Mouse (Mus musculus) lung, postnatal 0 days (tissue): ENCODE measurements around the gene Rap1b. TPM values are rescaled to one million over a fixed set of nuclear protein-coding genes. Genes with fewer than 3 reads are reported as not detected.

Source experiments
- ATAC-seq: fragments of 200-750 bp; cut with Nextera tagmentation; 2 replicates; pipeline ENCODE4 v1.8.0; 2017; ENCODE audit warnings: moderate library complexity
- DNase-seq: peaks from one replicate; pipeline ENCODE4 v3.0.0-alpha.2; 2016; ENCODE audit warnings: low spot score
- H3K27ac ChIP-seq: fragments of 300-500 bp; sonication (generic); 2 replicates; pipeline ENCODE4 v1.5.1; 2014; ENCODE audit warnings: antibody characterized with exemption, mild to moderate bottlenecking, low read length, mixed read lengths
- H3K27me3 ChIP-seq: fragments of 300-500 bp; sonication (generic); replicated peaks from 2 replicates; pipeline ENCODE4 v1.6.1; 2014; ENCODE audit warnings: low read length, mixed read lengths; ENCODE audit not compliant: insufficient read depth
- H3K36me3 ChIP-seq: fragments of 300-500 bp; sonication (generic); 2 replicates; pipeline ENCODE4 v1.6.1; 2014; ENCODE audit warnings: low read length, mixed read lengths; ENCODE audit not compliant: insufficient read depth
- H3K4me1 ChIP-seq: fragments of 300-500 bp; sonication (generic); 2 replicates; pipeline ENCODE4 v1.6.1; 2014; ENCODE audit warnings: antibody characterized with exemption, low read depth, low read length, mixed read lengths; ENCODE audit not compliant: insufficient read depth
- H3K4me2 ChIP-seq: fragments of 300-500 bp; sonication (generic); replicated peaks from 2 replicates; pipeline ENCODE4 v1.6.1; 2014; ENCODE audit warnings: low read depth, mild to moderate bottlenecking, low read length, moderate library complexity, mixed read lengths
- H3K4me3 ChIP-seq: fragments of 300-500 bp; sonication (generic); 2 replicates; pipeline ENCODE4 v1.5.1; 2014; ENCODE audit warnings: low read depth, low read length
- H3K9ac ChIP-seq: fragments of 300-500 bp; sonication (generic); replicated peaks from 2 replicates; pipeline ENCODE4 v1.6.1; 2014; ENCODE audit warnings: low read depth, mild to moderate bottlenecking
- H3K9me3 ChIP-seq: fragments of 300-500 bp; sonication (generic); 2 replicates; pipeline ENCODE4 v1.6.1; 2016; ENCODE audit warnings: low read length, mixed read lengths
- CTCF ChIP-seq: IDR thresholded peaks from 2 replicates; pipeline ENCODE4 v1.5.1; 2016; ENCODE audit warnings: antibody characterized with exemption, mild to moderate bottlenecking
- EP300 ChIP-seq: IDR thresholded peaks from 2 replicates; pipeline ENCODE4 v1.6.1; 2016; ENCODE audit warnings: antibody characterized with exemption, mild to moderate bottlenecking, control low read depth
- WGBS: fragments of 180-500 bp; shearing (Covaris S2); extraction: QIAGEN DNeasy Blood & Tissue Kit; methylation state at CpG from one replicate; pipeline ENCODE4 v1.1.7; 2014; 5-methylcytosine and 5-hydroxymethylcytosine counted together
- polyA plus RNA-seq: library from polyadenylated mRNA; unstranded; fragments of >200 nt; fragmentation: Nextera tagmentation; extraction: Ambion mirVana; gene quantifications from 2 replicates; pipeline ENCODE4 v1.2.1, GENCODE M21; 2015

Gene Rap1b
- polyA plus RNA-seq, 1 experiment from 2014 or later, result 268 TPM

DNA sequence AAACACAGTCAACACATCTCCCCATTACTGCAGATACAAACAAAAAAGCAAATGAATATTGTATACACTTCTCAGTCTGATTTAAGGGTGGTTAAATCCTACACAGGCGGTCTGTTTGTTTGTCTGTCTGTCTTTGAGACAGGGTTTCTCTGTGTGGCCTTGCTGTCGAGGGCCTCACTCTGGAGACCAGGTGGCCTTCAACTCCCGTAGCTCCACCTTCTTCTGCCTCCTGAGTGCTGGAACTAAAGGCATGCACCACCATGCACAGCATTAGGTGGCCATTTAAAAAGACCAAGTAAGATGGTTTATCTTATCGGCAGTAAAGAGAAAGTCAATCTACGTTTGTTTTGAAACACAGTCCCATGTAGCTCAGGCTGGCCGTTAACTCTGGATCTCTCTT lies 22.5 kb downstream of the Rap1b start:
- H3K36me3 ChIP-seq, result peaks cover 33% of the 10 kb centered on the region
- H3K27ac ChIP-seq, result no peak overlapping the region
- TF ChIP-seq EP300 (no peak), CTCF (no peak)
- H3K9me3 ChIP-seq, result no peaks in the 10 kb centered on the region
- no peak overlapping the region for H3K4me3 ChIP-seq
- H3K4me2 ChIP-seq, result no peak overlapping the region
- no peak overlapping the region for H3K9ac ChIP-seq
- DNase-seq (no peak), ATAC-seq (no peak)
- 67% methylated on average over 6 of the region's 6 CpGs for WGBS
- H3K27me3 ChIP-seq, result no peaks in the 10 kb centered on the region
- H3K4me1 ChIP-seq, result peaks cover 6% of the 10 kb centered on the region; the same call in 1 of the 2 replicates

DNA sequence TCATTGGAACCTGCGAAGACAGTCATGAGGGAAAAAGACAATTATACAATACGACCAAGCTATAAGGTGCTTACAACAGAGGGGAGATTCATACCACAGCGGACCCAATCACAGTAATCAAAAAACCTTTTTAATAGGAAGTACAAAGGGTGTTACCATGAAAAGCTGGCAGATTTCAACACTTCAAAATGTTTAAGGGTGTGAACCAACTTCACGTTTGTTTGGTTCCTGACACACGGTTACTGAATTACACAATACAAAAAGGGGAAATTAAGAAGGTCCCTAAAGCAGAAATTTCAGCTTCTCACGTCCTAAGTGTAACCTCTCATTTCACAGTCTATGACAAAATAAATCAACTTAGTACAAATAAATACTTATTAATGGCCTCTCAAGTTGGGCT lies 27.2 kb downstream of the Rap1b start:
- H3K36me3 ChIP-seq, result peaks cover 56% of the 10 kb centered on the region
- WGBS, result 64% methylated on average over 6 of the region's 6 CpGs
- TF ChIP-seq EP300 (no peak), CTCF (no peak)
- no peaks in the 10 kb centered on the region for H3K4me1 ChIP-seq
- no peak overlapping the region for H3K4me2 ChIP-seq
- no peaks in the 10 kb centered on the region for H3K9me3 ChIP-seq
- H3K27me3 ChIP-seq, result no peaks in the 10 kb centered on the region
- ATAC-seq (no peak; the same call in 1 of the 2 replicates), DNase-seq (peak; percentile 56)
- H3K27ac ChIP-seq, result no peak overlapping the region
- no peak overlapping the region for H3K9ac ChIP-seq
- no peak overlapping the region for H3K4me3 ChIP-seq

DNA sequence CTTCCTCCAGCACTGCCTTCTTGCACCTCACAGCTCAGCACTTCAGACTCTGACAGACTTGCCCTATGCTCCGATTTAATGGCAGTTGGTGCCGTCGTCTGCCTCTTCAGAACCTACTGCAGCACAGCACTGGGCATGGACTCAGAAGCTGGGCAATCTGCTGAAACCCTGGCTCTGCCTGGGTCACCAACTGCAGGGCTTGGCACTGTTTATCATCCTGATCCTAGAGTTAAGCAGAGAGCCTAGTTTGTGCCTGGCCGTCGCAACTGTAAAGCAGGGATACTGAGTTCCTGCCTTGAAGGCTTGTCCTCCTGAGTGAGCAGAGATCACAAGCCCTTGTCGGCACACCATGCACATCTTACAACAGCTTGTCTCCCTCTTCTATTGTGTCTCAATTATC lies 29.1 kb downstream of the Rap1b start:
- Histone ChIP-seq H3K27me3 (no peaks in the 10 kb centered on the region), H3K4me3 (no peak overlapping the region), H3K36me3 (peaks cover 57% of the 10 kb centered on the region), H3K4me1 (no peaks in the 10 kb centered on the region), H3K27ac (no peak overlapping the region), H3K4me2 (no peak overlapping the region), H3K9me3 (no peaks in the 10 kb centered on the region), H3K9ac (no peak overlapping the region)
- ATAC-seq (no peak), DNase-seq (no peak)
- TF ChIP-seq CTCF, result no peak
- TF ChIP-seq EP300, result no peak
- 93% methylated on average over 6 of the region's 6 CpGs for WGBS

DNA sequence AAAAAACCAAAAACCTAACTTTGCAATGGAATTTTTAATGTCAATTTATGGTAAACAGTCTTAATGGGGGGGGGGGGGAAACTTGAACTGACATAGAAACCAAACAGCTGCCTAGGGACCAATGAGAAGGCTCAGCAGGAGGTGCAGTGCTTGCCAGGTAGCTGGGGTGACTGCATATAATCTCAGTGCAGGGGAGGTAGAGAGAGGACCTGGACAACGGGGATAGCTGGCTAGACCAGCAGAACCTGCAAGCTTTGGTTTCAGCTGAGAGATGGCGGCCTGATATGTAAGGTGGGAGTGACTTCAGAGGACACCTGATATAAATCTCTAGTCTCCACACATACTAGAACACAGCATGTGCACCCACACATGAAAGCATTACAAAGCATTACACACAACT lies 33.3 kb downstream of the Rap1b start:
- no peak overlapping the region for H3K27ac ChIP-seq
- 88% methylated on average over 2 of the region's 2 CpGs for WGBS
- H3K27me3 ChIP-seq, result no peaks in the 10 kb centered on the region
- DNase-seq (no peak), ATAC-seq (no peak)
- H3K36me3 ChIP-seq, result peaks cover 28% of the 10 kb centered on the region; the same call in 1 of the 2 replicates
- H3K9me3 ChIP-seq, result no peaks in the 10 kb centered on the region
- H3K4me3 ChIP-seq, result no peak overlapping the region
- TF ChIP-seq CTCF, result no peak
- no peak for TF ChIP-seq EP300
- no peak overlapping the region for H3K9ac ChIP-seq
- no peak overlapping the region for H3K4me2 ChIP-seq
- no peaks in the 10 kb centered on the region for H3K4me1 ChIP-seq

DNA sequence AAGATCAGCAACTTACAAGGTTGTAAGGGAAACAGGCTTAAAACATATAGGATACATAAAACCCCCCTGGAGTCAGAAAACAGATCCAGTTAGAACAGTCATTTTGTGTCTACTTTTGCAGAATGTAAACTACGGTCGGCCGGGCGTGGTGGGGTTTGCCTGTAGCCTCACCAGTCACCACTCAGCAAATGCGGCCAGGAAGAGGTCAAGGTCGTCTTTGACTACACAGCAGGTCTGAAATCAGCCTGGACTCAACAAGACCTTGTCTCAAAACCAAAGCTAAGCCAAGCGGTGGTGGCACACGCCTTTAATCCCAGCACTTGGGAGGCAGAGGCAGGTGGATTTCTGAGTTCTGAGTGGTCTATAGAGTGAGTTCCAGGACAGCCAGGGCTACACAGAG lies 34.3 kb downstream of the Rap1b start:
- Histone ChIP-seq H3K4me1 (no peaks in the 10 kb centered on the region), H3K9ac (no peak overlapping the region), H3K36me3 (peaks cover 19% of the 10 kb centered on the region; the same call in 1 of the 2 replicates), H3K4me3 (no peak overlapping the region), H3K27me3 (no peaks in the 10 kb centered on the region), H3K9me3 (no peaks in the 10 kb centered on the region), H3K4me2 (no peak overlapping the region), H3K27ac (no peak overlapping the region)
- ATAC-seq, result no peak
- no peak for TF ChIP-seq CTCF
- TF ChIP-seq EP300, result no peak
- no peak for DNase-seq
- WGBS, result 91% methylated on average over 8 of the region's 8 CpGs

DNA sequence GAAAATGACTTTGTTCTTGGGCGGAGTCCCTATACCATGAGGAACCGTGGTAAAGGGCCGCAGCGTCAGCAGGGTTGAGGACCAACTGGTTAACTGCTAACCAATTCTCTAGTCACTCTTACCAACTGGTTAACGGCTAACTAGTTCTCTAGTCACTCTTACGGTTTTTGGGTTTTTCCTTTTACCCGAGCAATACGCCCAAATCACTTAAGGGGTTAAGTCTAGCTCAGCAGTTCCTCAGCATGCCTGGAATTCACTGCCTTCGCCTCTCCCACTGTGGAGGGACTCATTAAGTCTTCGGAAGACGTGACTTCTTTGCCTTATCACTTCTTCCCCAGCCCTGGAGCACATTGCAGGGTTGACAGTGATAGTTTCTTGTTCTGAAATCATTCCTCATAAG lies 35.3 kb downstream of the Rap1b start:
- WGBS, result 77% methylated on average over 11 of the region's 11 CpGs
- Histone ChIP-seq H3K4me3 (no peak overlapping the region), H3K36me3 (peaks cover 11% of the 10 kb centered on the region; the same call in 1 of the 2 replicates), H3K9me3 (no peaks in the 10 kb centered on the region), H3K4me1 (no peaks in the 10 kb centered on the region), H3K4me2 (no peak overlapping the region), H3K27me3 (no peaks in the 10 kb centered on the region), H3K27ac (no peak overlapping the region), H3K9ac (no peak overlapping the region)
- ATAC-seq (no peak), DNase-seq (no peak)
- TF ChIP-seq EP300 (no peak), CTCF (no peak)

DNA sequence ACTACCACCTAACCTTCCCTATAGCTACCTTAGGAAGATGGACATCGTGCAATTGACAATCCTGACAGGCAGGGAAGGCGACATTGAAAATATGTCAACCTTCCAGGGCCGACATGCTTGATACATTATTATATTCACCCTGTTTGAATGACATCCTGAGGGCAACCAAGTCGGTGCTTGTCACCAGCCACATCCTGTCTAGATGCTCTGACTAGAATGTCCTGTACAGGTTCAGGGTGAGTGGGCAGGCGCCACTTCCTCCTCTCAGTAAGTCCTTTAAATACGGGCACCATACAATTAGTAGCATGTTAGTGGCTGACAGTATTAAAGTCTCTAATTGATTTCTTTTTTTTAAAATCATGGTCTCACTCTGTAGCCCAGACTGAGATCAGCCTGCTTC lies 37.8 kb downstream of the Rap1b start:
- ATAC-seq (no peak), DNase-seq (no peak)
- Histone ChIP-seq H3K9ac (no peak overlapping the region), H3K4me1 (no peaks in the 10 kb centered on the region), H3K27ac (no peak overlapping the region), H3K4me2 (no peak overlapping the region), H3K4me3 (no peak overlapping the region), H3K27me3 (no peaks in the 10 kb centered on the region), H3K9me3 (no peaks in the 10 kb centered on the region), H3K36me3 (0 out of 2 replicates have a peak, but pooled peaks cover 4% of the 10 kb centered on the region)
- 68% methylated on average over 6 of the region's 6 CpGs for WGBS
- TF ChIP-seq CTCF (no peak), EP300 (no peak)
